8 mouse cellular contexts compared by ENCODE assay signal in genomic region chr9:62345081-62345481, GRCm38 (mm10). TPM values are rescaled to one million over a fixed set of nuclear protein-coding genes. Genes with fewer than 3 reads are reported as not detected.
DNase-seq lines count a peak whose midpoint lies in the region; ATAC-seq and TF ChIP-seq lines count a peak whose summit lies in the region.

No protein-coding gene starts in this region.

- WGBS in heart, embryonic 10.5 days, result 7% methylated on average over 11 of the region's 11 CpGs
- WGBS in heart, embryonic 15.5 days, result 9% methylated on average over 11 of the region's 11 CpGs
- 9% methylated on average over 11 of the region's 11 CpGs for WGBS in olfactory bulb, adult 2 months

- no peak for ATAC-seq in heart, embryonic 15.5 days (replicated peaks; ENCODE audit: insufficient number of reproducible peaks, insufficient read depth, low FRiP score, low read depth)
- ATAC-seq in frontal cortex, adult (ENCODE audit: low TSS enrichment), result no peak

- H3K27ac ChIP-seq in heart, embryonic 10.5 days, result peak overlapping the region; percentile 99
- H3K27ac ChIP-seq in heart, embryonic 15.5 days, result peak overlapping the region; percentile 100
- peak overlapping the region; percentile 40; the same call in 1 of the 2 replicates for H3K27ac ChIP-seq in olfactory bulb, adult 2 months (ENCODE audit: insufficient read depth, low read depth, low read length)

- H3K27me3 ChIP-seq in heart, embryonic 10.5 days (ENCODE audit: insufficient read depth, poor library complexity, severe bottlenecking), result no peaks in the 10 kb centered on the region
- H3K27me3 ChIP-seq in heart, embryonic 15.5 days, result no peaks in the 10 kb centered on the region

- peak overlapping the region; percentile 88 for H3K4me3 ChIP-seq in heart, embryonic 10.5 days
- H3K4me3 ChIP-seq in heart, embryonic 15.5 days, result peak overlapping the region; percentile 86
- peak overlapping the region; percentile 77 for H3K4me3 ChIP-seq in olfactory bulb, adult 2 months (ENCODE audit: insufficient read depth, low read depth, low read length)

- H3K36me3 ChIP-seq in heart, embryonic 10.5 days, result 0 out of 2 replicates have a peak, but pooled peaks cover 5% of the 10 kb centered on the region
- no peaks in the 10 kb centered on the region for H3K36me3 ChIP-seq in heart, embryonic 15.5 days

- H3K4me2 ChIP-seq in heart, embryonic 15.5 days, result peak overlapping the region; percentile 67

- no peak for TF ChIP-seq CTCF in olfactory bulb, adult 2 months (IDR thresholded peaks at IDR 0.05; ENCODE audit: insufficient read depth, low read depth, low read length)

- no peak for DNase-seq in heart, embryonic 10.5 days (ENCODE audit: low spot score)
- DNase-seq in heart, adult 9 months (ENCODE audit: low spot score in 2 of 2), result no peak
- DNase-seq in brain, adult 2 months (ENCODE audit: low read depth, low spot score), result peak; percentile 47
- peak; percentile 49 to 68 for DNase-seq in kidney, postnatal 4 days
- DNase-seq in layer of hippocampus, postnatal 36 days, result no peak

- TF ChIP-seq POLR2A in olfactory bulb, adult 2 months (IDR thresholded peaks at IDR 0.05; ENCODE audit: insufficient read depth, low read depth, low read length), result no peak

- H3K9ac ChIP-seq in heart, embryonic 15.5 days, result peak overlapping the region; percentile 95

- no peaks in the 10 kb centered on the region for H3K9me3 ChIP-seq in heart, embryonic 10.5 days
- no peaks in the 10 kb centered on the region for H3K9me3 ChIP-seq in heart, embryonic 15.5 days (replicated peaks)

- peaks cover 55% of the 10 kb centered on the region for H3K4me1 ChIP-seq in heart, embryonic 10.5 days
- H3K4me1 ChIP-seq in heart, embryonic 15.5 days (replicated peaks), result peaks cover 55% of the 10 kb centered on the region
- H3K4me1 ChIP-seq in olfactory bulb, adult 2 months (ENCODE audit: control insufficient read depth, insufficient read depth, low read length), result peaks cover 31% of the 10 kb centered on the region

RNA-seq across cellular contexts. Expression of gene Anp32a, which starts 4.0 kb away (rescaled TPM):
- 160 and 178 TPM in 2 replicates for polyA plus RNA-seq in heart, embryonic 10.5 days (2016; fragmentation: Nextera tagmentation; extraction: Ambion mirVana)
- 128 and 176 TPM in 2 replicates for polyA plus RNA-seq in heart, embryonic 15.5 days (2015; fragmentation: Nextera tagmentation; extraction: Ambion mirVana)
- polyA plus RNA-seq in olfactory bulb, adult 2 months (2012; ENCODE audit: insufficient read depth, insufficient read length, low replicate concordance, missing spikeins), result 1,184 TPM in 1 of 2 replicates, not detected in the other
- total RNA-seq in layer of hippocampus, postnatal 36 days (2021), result 100 to 1,000 TPM; 334 to 351 TPM

Comparison
In these comparisons a context has a peak if more than half of its experiments do, and no peak if none do; other contexts are left out.
1. DNase-seq: peak in brain, adult 2 months (single experiment) and kidney, postnatal 4 days (2 of 2); none in heart, embryonic 10.5 days (single experiment), heart, adult 9 months (0 of 2) and layer of hippocampus, postnatal 36 days (0 of 2).
2. H3K27ac ChIP-seq: peak in every context shown above with its lines; median percentile 100 in heart, embryonic 15.5 days; 99 in heart, embryonic 10.5 days; 40 in olfactory bulb, adult 2 months.
3. Peak in every context shown above with its lines, with median percentiles within 50 percentile points of each other: H3K4me3 ChIP-seq.